Mouse (Mus musculus) cerebellum, adult 11 months (tissue): ENCODE results near the gene Rgs9bp.
"Not testable (repeated sequence)": the region's sequence is repeated elsewhere in the genome, so short reads cannot be mapped to it uniquely, and the experiment has no call there.

Experiments used
- DNase-seq: peaks from one replicate; pipeline ENCODE4 v3.0.0; 2022

The Rgs9bp gene

DNA sequence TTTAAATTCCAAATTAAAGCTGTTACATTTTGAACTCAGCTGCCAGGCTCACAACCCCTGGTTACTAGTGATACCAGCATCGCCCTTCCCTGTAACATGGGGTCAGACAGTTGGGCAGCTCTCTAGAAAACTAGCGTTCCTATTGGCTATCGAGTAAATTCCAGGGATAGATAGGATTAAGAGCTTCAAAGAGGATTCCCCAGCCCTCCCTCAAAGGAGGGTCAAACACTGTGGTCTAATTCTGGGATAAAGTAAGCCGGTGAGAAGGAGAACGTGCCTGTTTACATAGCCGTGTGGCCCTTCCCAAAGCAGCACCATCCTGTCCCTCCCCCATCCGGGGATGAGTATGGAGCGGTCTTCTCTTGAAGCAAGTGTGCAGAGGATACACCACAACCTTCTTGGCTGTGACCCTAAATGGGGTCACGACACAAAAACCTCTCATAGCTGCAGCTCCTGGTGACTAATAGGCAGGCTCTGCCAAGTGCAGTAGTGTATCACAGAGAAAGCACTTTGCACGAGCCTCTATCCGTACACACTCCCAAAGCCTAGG, 1.8 kb downstream of the Rgs9bp start:
- no peak for DNase-seq

DNA sequence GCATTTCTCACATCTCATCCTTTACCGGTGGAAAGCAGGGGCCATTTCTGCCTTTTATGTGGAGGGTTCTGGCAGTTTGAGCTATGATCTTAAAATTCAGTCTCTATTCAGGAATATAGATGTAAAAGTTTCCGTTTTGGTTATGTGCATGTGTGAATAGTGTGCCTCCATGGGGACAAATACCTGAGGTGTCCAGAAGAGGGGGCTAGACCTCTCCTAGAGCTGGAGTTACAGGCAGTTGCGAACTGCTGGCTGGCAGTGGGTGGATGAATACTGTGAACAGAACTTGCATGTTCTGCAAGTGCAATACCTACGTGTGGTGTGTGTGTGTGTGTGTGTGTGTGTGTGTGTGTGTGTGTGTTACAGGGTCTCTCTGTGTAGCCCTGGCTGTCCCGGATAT, 2.7 kb downstream of the Rgs9bp start:
- DNase-seq, result no peak

DNA sequence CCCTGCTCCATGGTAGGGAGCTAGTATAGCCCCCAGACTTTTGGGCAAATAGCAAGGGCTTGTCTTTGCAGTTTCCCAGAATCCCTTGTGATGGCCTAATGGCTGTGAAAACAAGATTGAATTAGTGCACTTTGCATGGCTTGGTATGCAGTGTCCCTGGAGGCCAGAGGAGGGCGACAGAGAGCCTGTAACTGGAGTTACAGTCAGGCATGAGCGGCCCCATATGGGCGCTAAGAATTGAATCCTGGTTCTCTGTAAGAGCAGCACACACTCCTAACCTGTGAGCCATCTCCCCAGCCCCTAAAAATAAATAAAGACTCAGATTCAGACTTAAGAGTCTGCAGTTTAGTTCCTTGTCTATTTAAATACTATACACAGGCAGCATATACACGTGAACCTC, 5.5 kb downstream of the Rgs9bp start:
- no peak for DNase-seq

DNA sequence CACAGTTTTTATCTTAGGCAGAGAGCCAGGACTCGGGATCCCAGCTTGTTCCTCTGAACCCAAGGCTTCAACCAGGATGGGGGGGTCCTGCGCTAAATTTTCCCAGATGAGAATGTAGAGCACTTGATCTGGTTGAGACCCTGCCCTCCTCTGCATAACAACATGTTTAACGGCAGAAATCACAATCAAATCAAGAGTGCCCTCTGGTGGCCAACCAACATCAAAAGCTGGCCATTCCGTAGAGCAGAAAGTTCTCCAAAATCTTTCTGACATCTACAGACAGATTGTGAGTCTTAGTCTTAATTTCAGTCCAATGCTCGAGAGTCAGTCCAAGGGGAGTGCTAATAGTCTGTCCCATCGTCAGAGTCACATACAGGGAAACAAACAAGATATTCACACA, 14.5 kb downstream of the Rgs9bp start:
- not testable (repeated sequence) for DNase-seq

DNA sequence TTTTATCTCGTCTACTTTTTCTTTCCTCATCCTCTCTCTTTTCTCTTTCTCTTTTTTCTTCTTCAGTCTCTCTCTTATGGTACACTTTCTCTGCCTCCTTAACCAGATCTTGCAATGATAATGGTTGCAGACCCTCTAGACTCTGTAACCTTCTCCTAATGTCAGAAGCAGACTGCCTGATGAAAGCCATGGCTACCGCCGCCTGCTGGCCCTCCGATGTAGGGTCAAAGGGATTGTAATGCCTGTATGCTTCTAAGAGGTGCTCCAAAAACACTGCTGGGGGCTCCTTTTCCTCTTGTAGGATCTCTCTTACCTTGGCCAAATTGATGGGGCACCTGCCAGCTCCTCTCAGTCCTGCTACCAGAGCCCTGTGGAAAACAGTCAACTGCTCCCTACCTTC, 15.7 kb downstream of the Rgs9bp start:
- DNase-seq, result not testable (repeated sequence)

DNA sequence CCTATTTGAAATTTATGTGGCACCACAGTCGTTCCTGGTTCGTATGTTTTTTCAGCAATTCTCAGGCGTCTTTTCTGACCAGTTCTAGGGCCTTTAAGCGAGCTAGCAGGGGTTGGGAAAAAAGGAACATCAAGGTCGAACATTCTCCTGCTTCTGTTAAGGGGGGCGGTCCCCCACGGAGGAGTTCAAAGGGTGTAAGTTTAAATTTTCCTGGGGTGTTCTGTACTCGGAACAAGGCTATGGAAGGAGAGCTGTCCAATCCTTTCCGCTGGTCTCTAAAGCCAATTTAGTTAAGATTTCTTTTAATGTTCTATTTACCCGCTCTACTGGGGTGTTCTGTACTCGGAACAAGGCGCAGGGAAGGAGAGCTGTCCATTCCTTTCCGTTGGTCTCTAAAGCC, 19.4 kb downstream of the Rgs9bp start:
- DNase-seq, result not testable (repeated sequence)

DNA sequence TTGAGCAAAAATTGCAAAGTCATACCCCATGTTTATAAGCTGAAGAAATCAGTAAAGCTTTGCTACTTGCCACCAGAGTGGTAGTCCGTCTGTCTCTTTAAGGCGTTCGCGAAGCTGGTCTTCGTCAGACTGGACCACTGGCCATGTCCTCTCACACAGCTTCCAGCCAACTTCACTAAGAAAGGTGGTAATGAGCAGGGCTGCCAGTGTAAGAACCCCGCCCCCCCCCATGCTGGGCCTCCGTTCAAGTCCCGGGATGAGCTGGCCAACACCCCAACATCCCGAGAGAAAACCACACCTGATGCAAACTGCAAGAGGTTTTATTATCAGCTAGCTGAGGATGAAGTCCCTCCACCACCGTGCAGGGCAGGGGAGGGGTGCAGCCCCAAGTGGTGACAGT, 20.5 kb downstream of the Rgs9bp start:
- DNase-seq, result not testable (repeated sequence)

DNA sequence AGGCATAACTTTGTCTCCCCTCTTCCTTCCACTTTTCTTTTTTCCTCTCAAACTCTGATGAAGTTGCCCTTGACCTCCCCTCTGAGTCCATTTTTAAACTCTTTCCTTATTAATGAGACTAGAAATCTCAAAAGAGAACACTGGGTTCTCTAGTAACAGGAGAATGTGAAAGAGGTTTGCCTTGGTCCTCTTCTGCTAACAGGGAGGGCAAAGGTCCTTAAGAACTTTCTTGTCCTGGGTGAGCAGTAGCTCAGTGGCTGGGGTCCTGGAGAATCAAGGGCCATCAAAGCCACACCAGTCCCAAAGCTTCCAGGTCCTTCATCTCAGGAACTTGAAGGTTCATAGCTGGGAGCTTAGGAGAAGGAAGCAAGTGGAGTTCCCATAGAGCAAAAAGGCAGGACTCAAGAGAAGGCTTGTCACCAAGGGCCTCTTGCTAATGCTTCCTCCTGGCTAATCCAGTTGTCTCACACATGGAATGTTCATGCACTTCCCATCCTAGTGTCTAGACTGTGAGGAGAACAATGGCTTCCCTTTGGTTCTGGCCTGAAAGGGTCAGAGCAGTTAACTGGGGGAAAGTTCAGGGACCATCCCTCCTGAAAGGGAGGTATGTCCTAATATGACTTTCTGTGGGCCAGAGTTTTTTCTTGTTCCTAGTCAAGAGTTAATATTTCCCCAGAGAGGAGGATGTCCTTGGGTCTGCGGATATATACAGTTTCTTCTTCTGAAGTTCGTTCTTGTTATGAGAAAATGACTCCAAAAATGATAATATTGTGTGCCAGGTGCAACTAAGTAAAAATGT, 21.1 kb downstream of the Rgs9bp start:
- DNase-seq, result no peak

DNA sequence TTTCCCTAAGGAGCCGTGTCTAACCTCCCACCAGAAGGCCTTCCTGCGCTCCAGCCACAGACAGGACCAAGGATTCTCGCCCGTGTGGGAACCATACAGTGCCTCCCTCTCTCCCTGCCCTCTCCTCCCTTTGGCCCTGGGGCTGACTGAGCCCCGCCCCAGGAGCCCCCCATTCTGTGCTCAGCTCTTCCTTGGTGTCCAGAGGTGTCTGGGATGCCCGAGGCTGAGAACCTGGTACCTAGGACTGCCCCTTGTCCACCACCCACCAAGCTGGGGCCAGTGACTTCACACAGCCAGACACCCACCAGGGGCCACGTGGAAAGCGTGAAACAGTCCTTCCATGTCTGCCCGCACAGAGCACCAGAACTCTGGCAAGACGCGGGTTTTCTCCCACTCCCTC, 22.3 kb downstream of the Rgs9bp start:
- no peak for DNase-seq

DNA sequence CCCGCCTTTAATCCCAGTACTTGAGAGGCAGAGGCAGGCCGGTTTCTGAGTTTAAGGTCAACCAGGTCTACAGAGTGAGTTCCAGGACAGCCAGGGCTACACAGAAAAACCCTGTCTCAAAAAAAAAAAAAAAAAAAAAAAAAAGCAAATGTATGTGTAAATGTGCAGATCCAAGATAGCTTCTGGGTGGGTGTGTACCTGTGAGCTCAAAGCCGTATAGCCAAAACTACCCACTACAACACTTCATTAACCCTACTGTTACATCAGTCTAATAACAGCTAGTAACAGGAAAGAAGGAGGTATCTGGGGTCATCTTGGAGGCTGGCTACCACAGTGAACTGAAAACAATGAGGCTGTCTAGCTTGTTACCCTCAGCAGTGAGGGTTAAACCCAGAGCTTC, 25.5 kb downstream of the Rgs9bp start:
- DNase-seq, result no peak

DNA sequence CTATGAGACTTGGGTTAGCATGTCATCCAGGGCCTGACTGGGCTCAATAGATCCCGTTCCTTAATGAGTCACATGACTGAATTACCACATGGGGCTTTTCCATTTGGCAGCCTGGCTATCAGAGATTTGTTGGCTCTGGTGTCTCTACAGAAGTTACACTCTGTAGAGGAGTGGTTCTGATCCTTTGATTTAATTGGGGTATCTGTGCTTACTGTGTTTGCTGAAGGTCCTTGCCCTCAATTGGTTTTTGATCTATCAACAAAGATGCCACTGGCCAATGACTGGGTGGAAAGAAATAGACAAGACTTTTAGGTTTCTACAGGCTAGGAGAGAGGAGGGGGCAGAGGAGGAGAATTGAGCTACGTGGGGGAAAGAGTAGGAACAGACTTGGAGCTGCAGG, 26.7 kb downstream of the Rgs9bp start:
- no peak for DNase-seq

DNA sequence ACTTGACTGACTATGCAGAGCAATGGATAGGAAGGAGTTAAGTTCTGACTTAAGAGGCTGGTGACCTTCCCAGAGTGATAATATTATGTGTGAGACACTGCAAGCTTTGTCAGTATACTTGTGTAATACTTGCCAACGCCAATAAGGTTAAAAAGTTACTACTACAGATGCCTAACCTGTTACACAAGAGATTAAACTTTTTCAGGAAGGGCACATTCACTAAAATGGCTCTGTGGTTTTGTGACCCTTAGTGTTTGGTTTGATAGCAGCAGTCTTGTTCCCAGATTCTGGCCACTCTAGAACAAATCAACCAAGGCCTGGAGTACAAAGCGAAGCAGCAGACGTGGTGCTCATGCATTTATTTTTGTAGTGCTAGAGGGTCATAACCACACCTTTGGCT, 27.8 kb downstream of the Rgs9bp start:
- DNase-seq, result no peak

DNA sequence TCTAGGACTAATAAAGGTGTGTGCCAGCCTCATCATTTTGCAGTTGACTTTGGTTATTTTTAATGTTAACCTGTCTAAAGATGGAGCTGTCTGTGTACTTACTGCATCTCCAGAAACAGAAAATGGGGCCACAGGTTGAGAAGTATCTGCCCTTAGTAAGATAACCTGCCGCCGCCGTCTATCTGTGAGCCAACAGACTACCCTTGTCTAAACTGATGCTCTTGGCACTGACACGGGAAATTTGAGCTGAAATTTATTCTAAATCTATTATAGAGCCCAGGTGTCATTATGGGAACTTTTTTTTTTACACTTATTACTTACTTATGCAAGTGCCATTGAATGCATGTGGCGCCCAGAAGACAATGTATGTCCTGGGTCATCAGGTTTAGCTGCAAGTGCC, 28.5 kb downstream of the Rgs9bp start:
- no peak for DNase-seq

DNA sequence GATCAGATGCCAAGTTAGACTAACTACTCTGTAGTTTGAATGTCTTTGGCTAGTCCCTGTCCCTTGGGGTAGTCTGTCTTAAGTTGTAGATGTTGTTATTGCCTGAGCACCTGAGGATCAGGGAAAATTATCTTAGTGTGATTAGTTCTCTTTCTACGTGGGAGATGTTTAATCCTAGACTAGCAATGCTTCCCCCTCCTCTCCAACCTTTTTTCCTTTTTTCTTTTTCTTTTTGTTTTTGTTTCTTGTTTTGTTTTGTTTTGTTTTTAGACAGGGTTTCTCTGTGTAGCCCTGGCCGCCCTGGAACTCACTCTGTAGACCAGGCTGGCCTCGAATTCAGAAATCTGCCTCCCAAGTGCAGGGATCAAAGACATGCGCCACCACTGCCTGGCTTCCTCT, 29.2 kb downstream of the Rgs9bp start, which contains the start of gene Nudt19:
Gene Nudt19 (minus strand): TSS at position 100 of the 399 bp plus-strand sequence.
- DNase-seq, result no peak

DNA sequence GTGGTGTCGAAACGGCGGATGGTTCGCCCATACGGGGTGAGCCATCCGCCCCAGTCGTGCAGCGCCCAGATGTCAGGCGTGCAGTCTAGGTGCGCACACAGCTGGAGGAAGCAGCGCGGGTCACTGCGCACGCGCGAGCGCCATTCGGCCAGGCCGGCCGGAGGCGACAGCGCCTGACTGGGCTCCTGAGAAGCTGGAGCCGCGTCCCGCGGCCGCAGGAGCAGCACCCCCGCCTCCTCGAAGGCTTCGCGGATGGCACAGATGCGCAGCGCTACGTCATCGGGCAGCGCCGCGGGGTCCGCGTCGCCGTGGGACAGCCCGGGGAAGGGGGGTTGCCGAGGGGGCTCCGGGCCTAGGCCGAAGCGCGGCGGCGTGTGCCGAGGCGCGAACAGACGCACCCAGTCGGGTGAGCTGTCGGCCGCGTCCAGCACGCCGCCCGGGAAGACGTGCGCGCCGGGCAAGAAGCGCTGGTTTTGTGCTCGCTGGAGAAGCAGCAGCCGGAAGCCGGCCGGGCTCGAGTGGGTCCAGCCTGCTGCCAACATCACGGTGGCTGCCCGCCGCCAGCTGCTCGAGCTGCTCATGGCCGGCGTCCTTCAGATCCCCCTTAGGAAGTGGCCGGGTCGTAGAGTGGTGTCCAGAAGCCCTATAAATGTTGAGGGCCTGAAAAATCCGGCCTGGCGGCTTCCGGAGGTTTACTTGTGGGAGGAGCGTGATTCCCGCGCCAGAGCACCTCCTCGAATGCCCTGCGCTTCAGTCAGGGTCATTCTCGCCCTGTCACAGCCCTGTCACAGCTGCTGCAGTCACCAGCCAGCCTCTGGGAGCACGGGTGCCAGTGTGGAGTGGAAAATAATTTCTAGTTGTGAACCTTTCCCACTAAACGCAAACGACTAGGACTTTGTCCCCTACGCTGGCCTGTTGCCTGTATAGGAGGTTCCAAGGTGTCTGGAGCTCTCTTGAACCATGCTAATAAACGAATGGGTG, 29.9 kb downstream of the Rgs9bp start:
- DNase-seq, result peak; percentile 80

DNA sequence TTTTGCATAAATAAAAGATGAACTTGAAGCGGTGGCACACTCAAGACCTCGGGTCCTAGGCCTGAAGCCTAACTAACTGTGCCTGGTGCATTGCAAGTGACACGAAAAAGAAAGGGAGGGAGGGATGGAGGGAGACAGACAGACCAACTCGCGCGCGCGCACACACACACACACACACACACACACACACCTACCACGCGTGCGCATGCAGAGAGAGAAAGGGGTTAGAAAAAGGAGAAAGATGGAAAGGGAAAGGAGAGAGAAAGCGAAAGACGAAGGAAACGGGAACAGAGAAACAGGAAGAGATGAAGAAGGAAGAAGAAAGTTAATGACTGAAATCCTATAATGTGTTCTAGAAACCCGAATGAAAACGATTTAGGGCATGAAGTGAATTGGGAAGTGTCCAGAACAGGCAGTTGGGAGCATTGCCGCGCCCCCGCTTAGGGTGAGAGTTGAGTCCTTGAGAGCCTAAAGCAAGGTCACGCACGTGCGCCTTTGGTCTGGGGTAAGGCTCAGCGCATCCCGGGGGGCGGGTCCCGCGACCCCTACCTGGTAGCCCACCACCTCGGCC, 30.7 kb downstream of the Rgs9bp start:
- peak; percentile 38 for DNase-seq

DNA sequence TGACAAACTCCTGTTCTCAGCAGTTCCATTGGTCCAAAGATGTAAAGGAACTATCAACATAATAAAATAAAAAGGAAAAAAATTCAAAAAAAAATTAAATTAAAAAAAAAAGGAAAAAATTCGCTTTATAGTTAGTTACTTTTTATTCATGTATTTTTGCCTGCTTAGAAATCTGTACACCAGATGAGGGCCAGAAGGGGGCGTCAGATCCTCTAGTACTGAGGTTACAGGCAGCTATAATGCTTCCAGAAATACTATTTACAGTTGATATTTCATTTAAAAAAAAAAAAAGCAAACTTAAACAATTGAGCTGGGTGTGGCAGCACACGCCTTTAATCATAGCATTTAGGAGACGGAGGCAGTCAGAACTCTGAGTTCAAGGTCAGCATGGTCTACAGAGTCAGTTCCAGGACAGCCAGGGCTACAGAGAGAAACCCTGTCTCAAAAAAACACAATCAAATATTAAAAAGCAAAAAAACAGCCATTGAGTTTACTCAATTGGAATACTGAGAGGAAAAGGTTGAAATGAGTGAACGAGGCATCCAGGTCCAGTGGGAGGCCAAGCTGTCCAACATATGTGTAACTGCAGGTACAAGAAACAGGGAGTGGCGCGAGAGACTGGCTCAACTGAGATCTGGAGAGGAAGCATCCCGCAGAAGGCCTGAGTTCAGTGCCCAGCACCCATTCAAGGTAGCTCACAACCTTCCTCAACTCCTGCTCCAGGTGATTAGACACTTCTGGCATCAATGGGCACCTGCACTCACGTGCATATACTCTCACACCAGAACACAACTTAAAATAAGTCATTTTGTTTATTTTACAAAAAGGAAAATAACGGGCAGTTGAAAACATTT, 31.4 kb downstream of the Rgs9bp start:
- DNase-seq, result peak; percentile 19

DNA sequence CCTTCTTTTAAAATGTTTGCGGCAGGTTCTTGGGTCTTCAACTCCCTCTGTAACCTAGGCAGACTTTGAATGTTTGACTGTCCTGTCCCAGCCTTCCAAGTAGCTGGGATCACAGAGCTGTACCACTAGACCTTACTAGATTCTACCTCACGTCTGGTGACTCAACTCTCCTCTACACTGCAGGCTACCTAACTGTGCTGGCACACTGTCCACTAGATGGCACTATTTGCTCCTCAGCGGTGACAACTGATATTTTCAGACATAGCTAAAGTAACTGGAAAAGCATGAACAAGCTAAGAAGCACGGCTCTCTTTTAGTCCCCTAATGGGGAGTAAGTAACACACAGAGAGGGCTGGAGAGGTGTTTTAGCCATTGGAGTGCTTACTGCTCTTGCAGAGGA, 39.5 kb downstream of the Rgs9bp start:
- peak; percentile 27 for DNase-seq

DNA sequence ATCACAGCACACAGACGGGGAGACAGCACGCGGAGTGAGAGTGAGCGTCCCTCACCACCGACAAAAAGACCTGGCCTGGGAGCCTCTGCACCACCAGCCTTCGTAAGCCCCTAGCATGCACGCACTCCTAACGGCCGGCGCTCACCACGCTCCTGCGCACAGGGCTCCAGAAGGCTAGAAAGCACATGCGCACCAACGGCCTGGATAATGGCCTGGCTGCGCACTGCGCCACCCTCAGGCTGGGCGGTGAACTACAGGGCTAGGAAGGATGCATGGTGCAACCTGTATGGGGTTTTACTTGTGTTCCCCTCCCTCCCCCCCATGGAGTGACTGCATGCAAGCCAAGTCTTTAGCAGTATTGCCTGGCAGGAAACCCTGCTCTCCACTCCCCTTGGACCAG, 47.8 kb downstream of the Rgs9bp start, which contains the start of gene Tdrd12:
Gene Tdrd12 (minus strand): TSS at position 184 of the 400 bp plus-strand sequence.
- DNase-seq, result no peak

DNA sequence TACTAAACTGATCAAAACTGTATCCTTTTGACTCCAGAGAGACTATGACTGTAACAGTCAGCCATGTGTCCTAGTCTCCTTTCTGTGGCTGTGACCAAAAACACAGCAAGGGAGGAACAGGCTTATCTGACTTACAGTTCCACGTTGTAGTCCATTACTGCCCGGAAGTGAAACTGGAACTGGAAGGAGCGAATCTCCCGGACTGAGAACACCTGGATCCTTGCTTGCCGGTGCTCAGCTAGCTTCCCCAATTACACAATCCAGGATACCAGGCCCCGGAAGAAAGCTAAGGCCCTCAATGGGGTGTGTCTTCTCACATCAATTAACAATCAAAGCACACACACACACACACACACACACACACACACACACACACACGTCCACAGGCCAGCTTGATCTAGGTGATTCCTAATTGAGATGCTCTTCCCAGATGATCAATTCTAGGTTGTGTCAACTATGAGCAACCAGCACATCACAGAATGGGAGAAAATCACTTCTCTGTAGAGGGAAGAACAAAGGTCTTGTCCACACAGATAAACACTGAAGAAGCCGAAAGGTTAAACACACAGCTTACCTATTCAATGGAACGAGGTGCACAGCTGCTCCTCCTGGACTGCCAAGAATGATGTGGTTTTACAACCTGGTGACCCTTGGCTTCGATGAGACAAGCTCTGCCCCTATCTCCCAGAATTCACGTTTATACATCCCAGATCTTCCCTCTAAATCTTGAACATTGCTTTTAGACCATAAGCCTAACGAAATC, 49.5 kb downstream of the Rgs9bp start:
- DNase-seq, result no peak

DNA sequence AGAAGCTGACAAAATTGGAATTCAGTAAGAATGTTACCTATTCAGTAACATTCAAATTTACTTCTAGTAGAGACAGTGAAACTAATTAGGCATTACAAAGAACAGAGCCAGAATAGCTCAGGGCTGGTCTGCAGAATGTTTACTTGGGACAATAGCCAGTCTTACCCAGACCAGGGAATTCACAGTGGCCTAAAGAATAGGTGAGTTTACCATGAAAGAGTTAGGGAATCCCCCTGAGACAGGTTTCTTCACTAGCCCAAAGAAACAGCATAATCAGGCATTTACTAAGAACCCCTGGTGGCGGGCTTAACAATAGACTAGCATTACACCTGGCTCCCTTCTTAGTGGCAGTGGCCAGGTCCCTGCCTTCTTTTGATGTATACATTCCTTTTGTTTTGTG, 54.8 kb downstream of the Rgs9bp start:
- not testable (repeated sequence) for DNase-seq
